Mouse (Mus musculus): Measurements from ENCODE around the gene Gm815. TPM values are rescaled to one million over a fixed set of nuclear protein-coding genes. Genes with fewer than 3 reads are reported as not detected.
A peak's percentile ranks its signal among the peaks of the same experiment; 100 is the strongest.

Gene Gm815
- total RNA-seq (2021), result not detected
- not detected in 2 replicates for polyA plus RNA-seq (2012; rRNA removed)
- long read RNA-seq, result 0 reads

- no peak for DNase-seq
- H3K4me1 ChIP-seq (ENCODE audit: control insufficient read depth, insufficient read depth, low read length), result no peaks in the 10 kb centered on the region
- TF ChIP-seq CTCF (IDR thresholded peaks at IDR 0.05), result no peak
- TF ChIP-seq EP300 (IDR thresholded peaks at IDR 0.05; ENCODE audit: insufficient read depth, low read depth, low read length), result no peak
- no peak for TF ChIP-seq POLR2A (IDR thresholded peaks at IDR 0.05; ENCODE audit: insufficient read depth, low read depth, low read length)
- no peaks in the 10 kb centered on the region for H3K27me3 ChIP-seq (ENCODE audit: control insufficient read depth, insufficient read depth, low read length)
- no peak within 1 kb of the TSS for H3K4me3 ChIP-seq
- no peak within 1 kb of the TSS for H3K9ac ChIP-seq (ENCODE audit: low read depth, low read length)
- intact Hi-C loops (cut with DNase I), result no loop called here
- H3K36me3 ChIP-seq (ENCODE audit: control insufficient read depth, insufficient read depth, low read length), result no peaks in the 10 kb centered on the region
- no peaks in the 10 kb centered on the region for H3K79me2 ChIP-seq (replicated peaks; ENCODE audit: control insufficient read depth, insufficient read depth, low read length)
- WGBS, result 71% methylated on average over 6 of the region's 6 CpGs
- H3K27ac ChIP-seq, result no peak within 1 kb of the TSS
Observed at GRCm38 (mm10) chr19:26885616-26886015, at the start of gene Gm815. Gm815 (plus strand) TSS chr19:26885881.

DNA sequence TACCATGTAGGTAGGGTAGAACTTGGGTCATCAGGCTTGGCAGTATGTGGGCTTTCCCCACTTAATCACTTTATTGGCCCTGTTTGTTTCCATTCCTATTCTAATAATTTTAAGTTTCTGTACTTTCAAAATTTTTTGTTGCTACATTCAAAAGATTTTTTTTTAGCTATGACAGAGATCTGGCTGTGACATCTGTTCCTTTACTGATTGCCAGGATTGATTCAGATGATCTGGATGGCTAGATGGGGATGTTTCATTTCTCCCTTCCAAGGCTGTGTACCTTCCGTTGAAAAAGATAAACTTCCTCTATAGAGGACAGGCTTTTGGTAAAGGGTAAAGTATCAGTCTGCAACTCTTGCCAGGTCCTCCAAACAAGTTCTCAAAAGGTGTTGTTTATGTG lies 48.1 kb upstream of the Gm815 start:
- no peak for TF ChIP-seq EP300 (IDR thresholded peaks at IDR 0.05; ENCODE audit: insufficient read depth, low read depth, low read length)
- no peak overlapping the region for H3K9ac ChIP-seq (ENCODE audit: low read depth, low read length)
- no peaks in the 10 kb centered on the region for H3K27me3 ChIP-seq (ENCODE audit: control insufficient read depth, insufficient read depth, low read length)
- no peak overlapping the region for H3K4me3 ChIP-seq
- H3K36me3 ChIP-seq (ENCODE audit: control insufficient read depth, insufficient read depth, low read length), result no peaks in the 10 kb centered on the region
- H3K4me1 ChIP-seq (ENCODE audit: control insufficient read depth, insufficient read depth, low read length), result no peaks in the 10 kb centered on the region
- H3K27ac ChIP-seq, result no peak overlapping the region
- DNase-seq, result no peak
- intact Hi-C loops (cut with DNase I), result no loop called here
- WGBS, result 55% methylated on average over 1 of the region's 1 CpGs
- no peaks in the 10 kb centered on the region for H3K79me2 ChIP-seq (replicated peaks; ENCODE audit: control insufficient read depth, insufficient read depth, low read length)

DNA sequence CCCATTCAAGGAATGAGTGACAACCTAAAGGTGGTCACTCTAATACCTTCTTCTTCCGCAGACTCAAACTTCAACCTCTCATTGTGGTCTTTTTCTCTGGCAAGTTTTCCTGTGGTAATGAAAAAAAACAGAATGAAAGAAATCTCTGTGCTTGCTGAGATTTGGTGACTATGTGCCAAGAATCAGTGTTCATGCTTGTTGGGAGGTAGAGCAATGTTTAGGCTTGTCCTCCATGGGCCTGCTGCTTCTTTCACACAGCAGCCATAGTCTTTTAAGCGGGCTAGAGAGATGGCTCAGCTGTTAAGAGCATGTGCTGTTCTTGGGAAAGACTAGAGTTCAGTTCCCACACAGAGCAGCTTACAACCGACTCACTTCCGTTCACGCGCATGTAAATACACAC lies 41.8 kb upstream of the Gm815 start:
- WGBS, result 90% methylated on average over 6 of the region's 6 CpGs
- intact Hi-C loops (cut with DNase I), result no loop called here
- Histone ChIP-seq H3K4me1 (ENCODE audit: control insufficient read depth, insufficient read depth, low read length) (no peaks in the 10 kb centered on the region), H3K36me3 (ENCODE audit: control insufficient read depth, insufficient read depth, low read length) (no peaks in the 10 kb centered on the region), H3K27me3 (ENCODE audit: control insufficient read depth, insufficient read depth, low read length) (no peaks in the 10 kb centered on the region), H3K9ac (ENCODE audit: low read depth, low read length) (no peak overlapping the region), H3K79me2 (replicated peaks; ENCODE audit: control insufficient read depth, insufficient read depth, low read length) (no peaks in the 10 kb centered on the region), H3K4me3 (no peak overlapping the region), H3K27ac (no peak overlapping the region)
- TF ChIP-seq CTCF (IDR thresholded peaks at IDR 0.05) (no peak), EP300 (IDR thresholded peaks at IDR 0.05; ENCODE audit: insufficient read depth, low read depth, low read length) (no peak), POLR2A (IDR thresholded peaks at IDR 0.05; ENCODE audit: insufficient read depth, low read depth, low read length) (no peak)
- DNase-seq, result no peak

DNA sequence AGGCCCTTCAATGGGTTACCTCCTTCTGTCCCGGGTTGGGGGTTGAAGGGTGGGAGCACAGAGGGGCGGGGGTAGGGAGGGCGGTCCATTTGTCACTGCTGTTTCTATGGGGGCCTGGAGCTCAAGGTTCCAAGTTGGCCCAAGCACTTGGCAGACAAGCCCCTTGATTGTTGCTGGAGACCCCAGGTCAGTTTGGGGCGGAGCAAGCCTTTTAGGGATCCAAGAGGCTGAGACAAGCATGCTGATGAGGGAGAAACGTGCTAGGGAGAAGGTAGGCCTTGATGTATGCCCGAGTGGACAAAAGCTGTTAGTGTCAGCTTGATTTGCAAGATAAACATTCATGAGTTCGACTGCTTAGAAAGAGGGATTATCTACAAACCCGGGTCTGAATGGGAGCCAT lies 40.9 kb upstream of the Gm815 start:
- DNase-seq, result no peak
- no peak for TF ChIP-seq CTCF (IDR thresholded peaks at IDR 0.05)
- TF ChIP-seq EP300 (IDR thresholded peaks at IDR 0.05; ENCODE audit: insufficient read depth, low read depth, low read length), result no peak
- no peak for TF ChIP-seq POLR2A (IDR thresholded peaks at IDR 0.05; ENCODE audit: insufficient read depth, low read depth, low read length)
- H3K36me3 ChIP-seq (ENCODE audit: control insufficient read depth, insufficient read depth, low read length), result no peaks in the 10 kb centered on the region
- H3K27ac ChIP-seq, result no peak overlapping the region
- 52% methylated on average over 8 of the region's 8 CpGs for WGBS
- intact Hi-C loops (cut with DNase I), result no loop called here
- no peaks in the 10 kb centered on the region for H3K79me2 ChIP-seq (replicated peaks; ENCODE audit: control insufficient read depth, insufficient read depth, low read length)
- no peak overlapping the region for H3K9ac ChIP-seq (ENCODE audit: low read depth, low read length)
- H3K27me3 ChIP-seq (ENCODE audit: control insufficient read depth, insufficient read depth, low read length), result no peaks in the 10 kb centered on the region
- no peak overlapping the region for H3K4me3 ChIP-seq
- H3K4me1 ChIP-seq (ENCODE audit: control insufficient read depth, insufficient read depth, low read length), result no peaks in the 10 kb centered on the region

DNA sequence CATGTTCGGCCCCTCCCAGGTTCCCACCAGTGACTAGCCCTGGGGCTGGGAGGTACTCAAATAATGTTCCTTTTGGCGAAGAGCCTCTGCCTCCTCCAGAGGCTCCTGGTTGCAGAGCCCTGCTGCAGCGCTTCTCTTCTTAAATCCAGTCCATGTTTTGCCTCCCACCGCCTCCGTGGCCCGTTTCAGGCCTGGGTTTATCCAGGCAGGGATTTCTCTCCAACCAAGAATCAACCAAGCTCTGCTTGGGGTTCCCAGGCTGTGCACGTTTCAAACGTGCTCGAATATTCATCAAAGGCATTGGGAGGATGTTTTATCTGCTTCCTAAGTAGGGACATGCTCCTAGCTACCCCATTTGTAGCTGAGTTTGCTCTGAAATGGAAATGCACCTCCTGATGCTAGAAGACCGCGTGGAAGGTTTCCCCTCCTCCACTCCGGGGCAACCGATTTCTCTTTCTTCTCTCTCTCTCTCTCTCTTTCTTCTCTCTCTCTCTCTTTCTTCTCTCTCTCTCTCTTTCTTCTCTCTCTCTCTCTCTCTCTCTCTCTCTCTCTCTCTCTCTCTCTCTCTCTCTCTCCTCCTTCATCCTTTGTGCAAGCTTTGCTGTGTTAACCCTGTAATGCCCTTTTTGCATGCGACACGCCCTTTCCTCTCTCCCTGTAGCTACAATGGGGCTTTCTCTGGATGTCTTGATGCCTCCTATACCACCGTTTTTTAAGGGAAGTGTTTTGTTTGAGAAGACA lies 40.2 kb upstream of the Gm815 start:
- no peaks in the 10 kb centered on the region for H3K27me3 ChIP-seq (ENCODE audit: control insufficient read depth, insufficient read depth, low read length)
- no peaks in the 10 kb centered on the region for H3K79me2 ChIP-seq (replicated peaks; ENCODE audit: control insufficient read depth, insufficient read depth, low read length)
- intact Hi-C loops (cut with DNase I), result no loop called here
- TF ChIP-seq EP300 (IDR thresholded peaks at IDR 0.05; ENCODE audit: insufficient read depth, low read depth, low read length), result 0 out of 2 replicates have a peak, but pooled peaks have one; percentile 26
- no peak for TF ChIP-seq CTCF (IDR thresholded peaks at IDR 0.05)
- peak; percentile 11; the same call in 1 of the 2 replicates for TF ChIP-seq POLR2A (IDR thresholded peaks at IDR 0.05; ENCODE audit: insufficient read depth, low read depth, low read length)
- H3K27ac ChIP-seq, result no peak overlapping the region
- H3K4me1 ChIP-seq (ENCODE audit: control insufficient read depth, insufficient read depth, low read length), result no peaks in the 10 kb centered on the region
- peak; percentile 75 to 82 for DNase-seq
- H3K36me3 ChIP-seq (ENCODE audit: control insufficient read depth, insufficient read depth, low read length), result no peaks in the 10 kb centered on the region
- 1% methylated on average over 16 of the region's 16 CpGs for WGBS
- peak overlapping the region; percentile 36; the same call in 1 of the 2 replicates for H3K9ac ChIP-seq (ENCODE audit: low read depth, low read length)
- peak overlapping the region; percentile 62 for H3K4me3 ChIP-seq

DNA sequence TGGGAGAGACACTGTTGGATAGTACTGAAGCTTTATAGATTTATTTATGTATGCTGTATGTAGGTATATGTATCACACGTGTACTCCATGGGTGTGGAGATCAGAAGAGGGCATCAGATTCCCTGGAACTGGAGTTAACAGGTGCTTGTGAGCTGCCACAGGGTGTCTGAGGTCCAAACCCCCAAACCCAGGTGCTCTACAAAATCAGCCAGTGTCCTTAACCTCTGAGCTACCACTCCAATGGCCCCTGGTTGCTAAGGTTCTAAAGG lies 39.7 kb upstream of the Gm815 start:
- TF ChIP-seq EP300 (IDR thresholded peaks at IDR 0.05; ENCODE audit: insufficient read depth, low read depth, low read length) (no peak), CTCF (IDR thresholded peaks at IDR 0.05) (no peak), POLR2A (IDR thresholded peaks at IDR 0.05; ENCODE audit: insufficient read depth, low read depth, low read length) (no peak)
- Histone ChIP-seq H3K27ac (no peak overlapping the region), H3K27me3 (ENCODE audit: control insufficient read depth, insufficient read depth, low read length) (no peaks in the 10 kb centered on the region), H3K4me3 (no peak overlapping the region), H3K4me1 (ENCODE audit: control insufficient read depth, insufficient read depth, low read length) (no peaks in the 10 kb centered on the region), H3K79me2 (replicated peaks; ENCODE audit: control insufficient read depth, insufficient read depth, low read length) (no peaks in the 10 kb centered on the region), H3K36me3 (ENCODE audit: control insufficient read depth, insufficient read depth, low read length) (no peaks in the 10 kb centered on the region), H3K9ac (ENCODE audit: low read depth, low read length) (no peak overlapping the region)
- DNase-seq, result no peak
- 4% methylated on average over 1 of the region's 1 CpGs for WGBS
- intact Hi-C loops (cut with DNase I), result no loop called here

Data from heart, adult 2 months (tissue).